Mouse (Mus musculus) spleen, embryonic (tissue): Measurements from ENCODE around the gene Olfm4.

ENCODE experiments used
- CTCF ChIA-PET: fragments of 350-600 bp; sonication (Branson Sonifier 250); formaldehyde crosslinking; loops from one replicate; lab custom pipeline; 2022; lab: Charles Lee

Gene Olfm4

DNA sequence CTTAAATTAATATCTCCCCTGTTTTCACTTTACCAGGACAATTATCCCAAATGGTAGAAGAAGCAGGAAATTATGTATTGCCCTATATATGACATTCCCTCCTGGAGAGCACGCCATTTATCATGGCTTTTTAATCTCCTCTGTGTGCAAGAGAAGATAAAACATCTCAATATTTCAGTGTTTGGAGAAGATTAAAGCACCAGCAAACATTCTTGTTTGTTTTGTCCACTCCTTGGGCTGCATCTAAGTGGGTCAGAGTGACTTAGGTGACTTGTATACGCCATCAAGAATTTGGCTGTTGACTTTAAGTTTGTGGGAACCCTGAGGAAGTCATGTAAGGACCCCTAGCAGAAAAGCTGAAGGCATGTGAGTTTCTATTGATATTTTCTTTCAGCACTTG lies at the start of gene Olfm4:
Gene Olfm4 (plus strand): TSS at position 301 of the 400 bp plus-strand sequence.
- CTCF ChIA-PET = no interaction called here

DNA sequence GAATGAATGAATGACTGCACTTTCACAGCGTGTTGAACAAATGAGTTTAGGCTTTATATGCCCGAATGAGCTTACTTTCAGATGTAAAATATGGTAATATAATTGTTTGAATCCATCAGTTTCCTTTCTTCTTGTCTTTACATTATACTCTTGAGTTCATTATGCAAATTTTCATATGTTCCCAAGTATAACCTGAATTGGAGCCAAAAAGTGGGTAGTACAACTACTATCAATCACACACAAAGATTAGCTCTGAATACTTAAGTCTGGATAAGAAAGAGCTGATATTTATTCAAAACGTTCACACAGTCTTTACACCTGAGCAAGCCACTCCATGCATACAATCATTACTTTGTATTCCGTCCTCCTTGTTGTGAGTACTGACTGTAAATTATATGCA lies 49.5 kb upstream of the Olfm4 start:
- CTCF ChIA-PET = no interaction called here

DNA sequence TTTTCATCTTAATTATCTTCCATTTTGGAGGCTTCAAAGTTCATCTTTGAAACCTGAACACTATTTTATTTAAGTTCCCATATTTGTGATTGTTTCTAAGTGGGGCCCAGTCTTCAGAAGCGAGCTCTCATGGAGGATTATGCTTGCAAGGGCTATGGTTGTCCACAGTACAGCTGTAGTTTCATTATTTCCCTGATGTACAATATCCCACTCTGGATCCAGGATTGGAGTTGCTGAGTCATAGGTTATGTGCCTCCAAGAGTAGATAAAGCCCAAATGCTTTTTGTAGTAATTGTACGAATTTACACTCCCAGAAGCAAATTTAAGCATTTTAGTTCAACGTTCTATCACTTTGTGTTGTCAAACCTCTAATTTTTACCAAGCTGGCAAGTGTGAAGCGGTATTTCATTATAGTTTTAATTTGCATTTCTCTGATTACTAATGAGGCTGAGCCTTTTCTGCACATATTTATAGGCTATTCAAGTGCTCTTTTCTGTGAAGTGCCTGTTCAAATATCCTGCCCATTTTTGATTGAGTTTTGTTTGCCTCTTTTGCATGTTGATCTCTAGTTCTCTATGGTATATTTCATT lies 46.9 kb upstream of the Olfm4 start:
- CTCF ChIA-PET = no interaction called here

DNA sequence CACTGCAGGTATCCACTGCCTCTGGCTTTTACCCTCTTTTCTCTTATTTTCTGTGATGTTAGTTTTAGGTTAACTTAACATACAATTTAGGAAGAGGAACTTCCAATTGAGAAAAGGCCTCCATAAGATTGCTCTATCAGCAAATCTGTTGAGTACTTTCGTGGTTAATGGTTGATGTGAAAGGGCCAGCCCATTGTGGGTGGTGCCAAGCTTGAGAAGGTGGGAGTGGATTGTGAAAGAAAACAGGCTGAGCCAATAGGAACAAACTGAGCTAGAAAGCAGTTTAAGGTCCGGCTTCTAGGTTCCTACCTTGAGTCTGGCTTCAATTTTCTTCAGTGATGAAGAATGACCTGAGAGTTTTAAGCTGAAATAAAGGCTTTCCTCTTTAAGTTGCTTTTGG lies 38.0 kb upstream of the Olfm4 start:
- CTCF ChIA-PET = no interaction called here

DNA sequence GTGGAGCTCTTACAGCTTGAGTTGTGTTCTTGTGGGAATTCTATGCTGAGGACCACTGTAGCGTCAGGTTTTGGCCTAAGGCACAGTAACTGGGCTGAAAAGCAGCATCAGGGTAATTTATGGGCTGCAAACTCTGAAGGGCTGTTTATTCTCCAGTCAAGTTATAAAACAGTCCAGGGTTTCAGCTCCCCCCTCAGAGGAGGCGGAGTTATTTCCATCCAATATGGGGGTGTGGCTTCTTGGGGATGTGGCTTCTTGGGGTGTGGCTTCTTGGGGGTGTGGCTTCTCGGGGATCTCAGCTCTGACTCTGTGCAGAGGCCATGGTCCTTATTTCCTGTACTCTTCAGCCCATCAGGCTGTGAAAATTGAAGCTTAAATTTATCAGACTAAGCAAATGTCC lies 28.2 kb upstream of the Olfm4 start:
- CTCF ChIA-PET = no interaction called here

DNA sequence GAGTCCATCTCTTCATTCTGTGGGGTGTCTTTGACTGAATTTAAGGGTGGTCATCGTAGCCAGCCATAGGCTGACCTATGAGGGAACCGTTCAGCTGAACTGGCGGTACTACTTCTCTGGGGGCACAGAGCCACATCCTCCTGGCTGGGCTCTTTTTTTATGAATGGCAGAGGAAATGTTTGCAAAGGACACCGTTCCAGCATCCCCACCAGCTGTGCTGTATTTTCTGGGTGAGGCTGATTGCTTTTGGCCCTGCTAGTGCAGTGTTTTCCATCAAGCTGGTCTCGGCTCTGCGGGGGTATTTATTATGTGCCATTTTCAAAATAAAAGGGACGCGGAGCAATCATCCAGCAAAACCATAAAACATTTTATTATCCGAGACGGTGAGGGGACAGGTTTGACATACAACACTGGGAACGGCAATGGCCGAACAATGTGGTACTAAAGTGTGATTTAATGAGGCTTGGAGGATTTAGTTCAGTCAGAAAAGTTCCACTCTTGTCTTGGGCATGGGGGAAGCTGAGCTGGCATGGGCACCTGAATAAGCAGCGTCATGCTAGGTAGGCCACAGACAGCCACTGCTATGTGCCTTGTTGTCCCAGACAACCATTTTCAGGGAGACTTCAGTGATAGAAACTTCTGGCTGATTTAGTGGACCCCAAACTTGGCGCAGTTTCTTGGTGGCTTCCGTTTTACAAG lies 25.9 kb upstream of the Olfm4 start:
- CTCF ChIA-PET = no interaction called here

DNA sequence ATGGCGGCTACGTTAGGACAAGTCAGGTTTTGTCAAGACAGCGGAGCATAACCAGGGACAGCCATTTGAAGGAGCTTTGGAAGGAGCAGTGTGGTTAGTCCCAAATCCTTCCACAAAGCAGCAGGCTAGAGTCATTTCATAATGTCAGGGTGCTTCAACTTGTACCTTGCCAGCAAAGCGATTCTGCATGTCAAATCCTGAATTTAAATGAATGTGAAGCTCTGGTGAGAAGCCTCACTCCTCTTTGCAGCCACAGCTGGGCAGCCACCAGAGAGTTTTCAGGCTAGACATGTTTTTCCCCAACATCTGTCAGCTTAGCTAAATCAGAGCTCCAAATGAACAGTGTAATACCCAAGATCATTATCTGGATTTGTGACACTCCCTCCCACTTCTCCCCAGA lies 22.7 kb upstream of the Olfm4 start:
- CTCF ChIA-PET = no interaction called here

DNA sequence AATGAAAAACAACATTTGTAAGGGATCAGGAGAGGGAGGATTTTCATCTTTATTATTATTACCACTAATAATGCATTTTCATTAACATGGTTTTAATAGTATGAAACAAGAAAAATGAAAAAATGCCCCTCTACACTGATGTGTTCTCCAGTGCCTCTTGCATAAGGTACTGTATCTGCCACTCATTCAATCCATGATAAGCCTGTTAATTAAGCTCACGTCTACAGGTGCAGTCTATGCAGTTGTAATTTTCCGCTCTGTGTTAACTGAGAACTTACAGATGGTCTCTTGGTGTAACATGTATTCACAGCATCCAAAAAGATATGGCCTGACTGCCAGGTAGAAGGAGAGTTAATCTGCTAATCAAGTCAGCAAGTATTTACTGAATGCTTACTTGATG lies 22.3 kb upstream of the Olfm4 start:
- CTCF ChIA-PET = no interaction called here

DNA sequence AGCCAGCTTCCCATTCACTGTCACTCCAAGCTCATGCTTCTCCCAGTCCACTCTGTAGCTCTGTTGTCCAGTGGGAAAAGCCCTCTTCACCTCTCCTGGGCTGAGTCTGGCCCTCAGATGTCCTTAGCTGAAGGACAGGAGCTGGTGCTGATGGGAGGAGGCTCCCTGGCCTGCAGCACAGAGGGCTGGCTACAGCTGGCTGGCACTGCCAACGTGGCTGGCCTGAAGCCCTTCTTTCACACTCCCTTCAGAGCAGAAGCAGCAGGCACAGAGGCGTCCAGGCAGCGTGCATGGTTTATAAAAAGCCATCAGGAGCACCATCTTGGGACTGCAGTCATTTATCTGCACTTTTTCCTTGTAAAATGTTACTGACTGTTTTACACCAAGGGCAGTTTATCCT lies 13.7 kb upstream of the Olfm4 start:
- CTCF ChIA-PET = no interaction called here

DNA sequence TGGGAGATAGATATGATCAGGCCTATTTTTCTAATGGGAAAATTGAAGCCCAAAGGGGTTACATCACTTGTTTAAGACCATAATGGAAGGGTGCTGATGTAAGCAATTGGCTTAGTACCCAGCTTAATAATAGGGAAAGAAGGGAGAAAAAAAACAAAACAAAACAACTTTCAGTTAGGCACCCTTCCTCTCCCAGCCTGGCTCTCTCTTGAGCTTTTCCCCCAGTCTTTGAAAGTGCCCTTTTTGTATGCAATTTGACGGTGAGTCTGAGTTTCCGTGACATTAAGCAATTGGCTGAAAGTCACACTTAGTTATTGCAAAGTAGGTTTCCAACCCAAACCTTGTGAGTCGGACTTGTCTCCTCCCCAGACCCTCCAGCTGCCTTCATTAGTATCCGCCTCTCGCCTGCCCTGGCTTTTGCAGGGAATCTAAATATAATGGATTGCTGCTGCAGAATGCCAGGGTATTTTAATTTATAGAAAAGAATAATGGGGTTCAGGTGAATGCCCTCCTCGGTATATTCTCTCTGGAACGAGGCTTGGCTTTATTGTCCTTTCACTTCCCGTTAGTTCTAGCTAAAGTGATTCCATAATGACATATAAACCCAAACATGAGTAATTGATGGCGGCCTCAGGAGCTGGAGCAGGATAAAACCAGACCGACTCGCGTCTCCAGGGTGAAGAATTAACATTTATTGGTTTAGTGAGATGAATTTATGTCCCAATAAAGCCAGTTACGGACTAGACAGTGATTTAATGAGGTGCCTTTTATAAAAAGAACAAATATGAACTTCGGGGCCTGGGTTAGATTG lies 12.7 kb upstream of the Olfm4 start:
- CTCF ChIA-PET = no interaction called here

DNA sequence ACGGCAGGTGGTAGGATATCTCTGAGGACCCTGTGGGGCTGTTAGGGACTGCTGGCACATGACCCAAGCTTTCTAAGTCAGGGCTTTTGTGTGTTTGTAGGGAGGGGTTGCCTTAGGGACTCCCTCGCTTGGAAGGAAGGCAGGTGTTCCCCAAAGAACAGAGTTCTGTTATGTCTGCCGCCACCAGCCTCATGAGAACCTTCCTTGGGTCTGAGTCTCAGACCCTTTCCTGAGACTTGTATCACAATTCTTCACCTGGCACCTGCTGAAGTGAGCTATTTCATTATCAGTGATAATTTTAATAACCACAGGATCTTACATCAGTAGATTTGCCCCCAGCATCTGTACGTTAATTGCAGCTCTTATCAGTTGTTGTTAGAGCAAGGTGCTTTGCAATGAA lies 2.4 kb upstream of the Olfm4 start:
- CTCF ChIA-PET = no interaction called here

DNA sequence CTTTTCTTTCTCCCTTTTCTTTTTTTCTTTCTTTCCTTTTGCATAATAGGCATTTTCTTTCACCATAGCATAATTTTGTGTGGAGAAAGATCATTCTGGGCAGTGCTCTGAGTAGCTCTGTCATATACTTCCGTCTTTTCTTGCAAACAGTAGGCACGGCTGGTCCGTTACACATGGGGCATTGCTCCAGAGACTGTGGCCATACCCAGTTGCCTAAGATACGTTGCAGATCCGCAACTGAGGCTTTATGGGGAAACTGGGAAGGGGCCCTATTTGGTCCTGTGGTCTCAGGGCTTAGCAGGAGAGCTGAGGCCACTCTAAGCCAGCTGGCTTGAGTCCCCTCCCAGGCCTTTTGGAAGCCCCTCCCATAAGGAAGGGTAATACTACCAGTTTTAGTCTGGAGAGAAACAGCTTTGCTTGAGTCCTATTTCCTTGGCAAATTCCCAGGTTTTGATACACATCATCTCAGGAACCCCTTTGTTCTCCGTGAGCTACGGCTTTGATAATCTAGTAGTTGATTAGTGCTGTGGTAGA lies 1.3 kb downstream of the Olfm4 start:
- CTCF ChIA-PET = no interaction called here

DNA sequence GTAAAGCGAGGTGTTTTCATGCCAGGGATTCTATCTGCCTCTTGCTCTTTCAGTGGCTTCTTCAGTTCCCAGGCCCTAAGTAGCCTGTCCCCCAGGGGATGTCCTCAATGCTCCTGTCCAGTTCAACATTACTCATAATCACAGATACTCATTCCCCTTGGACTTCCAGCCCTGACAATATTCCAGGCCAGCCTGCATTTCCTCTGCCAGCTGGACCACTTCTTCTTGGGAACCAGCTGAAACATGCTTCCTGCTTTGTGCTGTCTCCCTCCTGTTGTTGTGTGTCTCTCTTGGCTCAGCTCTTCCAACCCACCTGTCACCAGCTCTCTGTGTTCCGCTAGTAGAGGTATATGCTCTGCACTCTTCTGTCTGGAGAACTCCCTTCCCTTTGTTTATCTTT lies 1.8 kb downstream of the Olfm4 start:
- CTCF ChIA-PET = no interaction called here

DNA sequence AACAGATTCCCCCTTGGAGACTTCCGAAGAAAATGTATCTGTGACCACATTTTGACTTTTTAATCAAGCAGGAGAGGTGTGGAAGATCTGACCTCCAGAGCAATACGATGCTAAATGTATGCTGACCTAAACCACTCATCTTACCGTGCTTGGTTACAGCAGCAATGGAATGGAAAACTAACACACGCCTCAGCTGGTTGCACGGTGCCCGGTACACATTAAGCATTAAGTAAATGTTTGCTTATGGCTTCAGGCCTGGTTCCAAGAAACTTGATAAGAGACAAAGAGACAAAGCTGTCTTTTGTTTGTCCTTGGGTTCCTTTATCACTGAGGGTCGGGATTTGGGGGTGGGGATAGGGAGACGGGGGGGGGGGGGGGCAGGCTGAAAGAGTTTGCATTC lies 3.0 kb downstream of the Olfm4 start:
- CTCF ChIA-PET = no interaction called here

DNA sequence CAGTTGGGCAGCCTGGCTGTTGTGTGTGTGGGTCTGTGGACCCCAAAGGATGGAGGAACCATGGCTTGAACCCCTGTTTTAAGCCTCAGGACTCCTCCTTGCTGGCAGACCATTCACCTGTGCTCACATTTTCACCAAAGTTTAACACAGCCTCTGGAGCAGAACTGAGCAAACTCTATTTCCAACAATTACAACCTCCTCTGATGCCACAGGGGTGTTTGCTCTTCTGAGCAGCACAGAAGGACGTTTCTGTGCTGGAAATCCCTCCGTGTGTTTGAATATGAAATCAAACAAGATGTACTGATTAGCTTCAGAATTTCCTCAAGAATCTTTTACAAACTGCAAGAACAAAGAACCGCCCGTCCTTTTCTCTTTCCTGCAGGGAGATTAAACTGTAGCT lies 5.9 kb downstream of the Olfm4 start:
- CTCF ChIA-PET = interaction anchor here (0.6 kb wide), 1 partner anchor 267 kb away, joined by 3 read pairs; no protein-coding TSS in a partner anchor

DNA sequence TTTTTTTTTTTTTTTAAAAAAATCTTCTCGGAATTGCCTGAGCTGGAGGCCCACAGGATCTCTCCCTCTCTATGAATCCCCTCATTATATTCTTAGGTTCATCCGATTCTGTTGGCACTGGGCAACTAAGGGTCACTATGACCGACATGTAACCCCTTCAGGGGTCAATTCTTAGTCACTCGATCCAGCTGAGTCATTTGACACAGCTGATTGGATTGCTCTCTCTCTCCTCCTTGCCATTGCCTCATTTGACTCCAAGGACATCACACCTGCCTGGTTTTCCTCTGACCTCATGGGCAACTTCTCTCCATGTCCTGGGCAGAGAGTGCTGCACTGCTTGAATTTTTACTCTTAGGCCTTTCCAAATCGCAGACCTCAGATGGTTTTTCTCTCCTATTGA lies 6.7 kb downstream of the Olfm4 start:
- CTCF ChIA-PET = interaction anchor here (0.6 kb wide), 1 partner anchor 266 kb away, joined by 3 read pairs; no protein-coding TSS in a partner anchor

DNA sequence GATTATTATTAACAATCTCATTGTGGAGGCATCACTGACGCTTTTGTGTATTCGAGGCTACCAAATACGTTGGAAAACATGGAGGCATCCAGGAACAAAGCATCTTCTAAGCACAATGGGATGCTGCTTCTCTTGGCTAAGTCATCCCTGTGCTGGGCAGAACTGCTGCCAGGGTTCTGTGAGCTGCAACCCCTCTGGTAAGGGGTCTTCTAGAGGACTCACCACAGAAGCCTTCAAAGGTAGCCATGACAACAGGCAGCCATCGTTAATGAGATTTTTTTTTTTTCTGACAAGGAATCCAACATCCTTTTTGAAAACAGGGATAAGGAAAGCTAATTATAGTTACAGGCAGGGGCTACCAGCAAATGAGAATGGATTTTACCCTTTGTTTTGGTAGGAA lies 13.7 kb downstream of the Olfm4 start:
- CTCF ChIA-PET = no interaction called here

DNA sequence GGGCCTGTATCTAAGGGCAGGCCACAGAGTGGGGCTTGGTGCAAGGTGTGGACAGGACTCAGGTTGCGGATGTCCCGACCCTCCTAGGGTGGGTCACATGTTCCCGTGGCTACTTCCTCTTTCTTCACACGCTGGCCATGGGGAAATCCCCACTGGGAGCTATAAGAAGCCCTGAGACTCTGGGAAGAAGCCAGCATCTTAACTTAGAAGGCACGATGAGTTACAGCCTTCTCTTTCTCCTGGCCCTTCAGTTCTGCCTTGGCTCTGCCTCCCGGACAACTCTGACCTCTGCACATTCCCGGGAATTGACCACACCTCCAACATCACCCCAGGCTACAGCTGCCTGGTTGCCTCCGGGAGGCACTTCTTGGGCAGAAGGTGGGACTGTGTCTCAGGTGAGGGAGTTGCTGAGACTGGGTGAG lies 16.2 kb downstream of the Olfm4 start:
- CTCF ChIA-PET = interaction anchor here (0.6 kb wide), 1 partner anchor 103 kb away, joined by 5 read pairs; no protein-coding TSS in a partner anchor

DNA sequence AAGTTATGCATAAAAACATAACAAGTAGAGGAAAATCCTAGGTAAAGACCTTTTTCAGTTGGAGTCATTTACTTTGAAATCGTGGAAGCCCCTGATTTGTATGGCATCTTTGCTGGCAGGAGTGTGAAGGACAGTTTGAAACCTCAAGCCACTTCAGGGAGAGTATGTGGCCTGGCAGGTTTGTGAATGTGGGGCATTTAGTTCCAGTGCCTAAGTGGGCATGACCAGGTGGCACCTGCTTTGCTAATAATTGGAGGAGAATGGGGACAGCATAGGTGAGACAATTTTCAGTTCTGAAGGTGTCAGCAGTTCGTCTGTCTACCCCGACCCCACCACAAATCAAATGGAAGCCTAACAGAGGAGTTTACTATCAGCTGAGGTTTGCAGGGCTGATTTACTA lies 23.8 kb downstream of the Olfm4 start:
- CTCF ChIA-PET = no interaction called here

DNA sequence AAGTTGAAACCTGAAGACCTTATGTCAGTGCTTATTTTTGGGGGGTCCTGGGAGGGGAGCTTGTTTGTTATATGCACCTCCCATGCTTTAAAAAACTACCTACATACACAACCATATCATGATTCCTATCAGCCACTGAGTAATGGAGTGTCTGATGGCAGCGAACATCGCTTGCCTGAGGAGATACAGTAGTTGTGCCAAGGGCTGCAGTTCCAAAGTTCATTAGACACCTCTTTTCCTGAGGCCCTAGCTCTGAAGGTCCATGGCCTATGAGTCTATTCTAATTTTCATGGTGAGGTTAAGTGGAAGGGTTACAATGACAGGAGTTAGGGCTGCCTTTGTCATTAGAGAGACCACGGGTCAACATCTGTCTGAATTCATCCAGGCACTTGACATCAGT lies 26.5 kb downstream of the Olfm4 start:
- CTCF ChIA-PET = no interaction called here

DNA sequence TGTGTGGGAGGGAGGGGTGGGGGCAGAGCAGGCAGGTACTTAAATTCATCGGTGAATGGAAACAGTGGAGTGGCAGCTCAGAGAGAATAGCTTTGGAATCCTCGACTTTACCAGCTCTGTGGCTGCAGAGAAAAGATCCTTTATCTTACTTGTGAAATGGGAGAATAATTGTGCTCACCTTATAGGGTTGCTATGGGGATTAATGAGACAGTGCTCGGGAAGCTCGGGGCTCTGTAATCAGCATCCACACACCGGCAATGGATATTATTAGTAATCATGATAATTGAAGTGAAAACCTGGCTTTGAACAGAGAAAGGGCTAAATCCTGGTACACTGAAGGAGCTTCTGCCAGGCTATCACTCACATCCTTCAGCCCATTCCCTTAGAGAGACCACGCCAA lies 31.1 kb downstream of the Olfm4 start:
- CTCF ChIA-PET = no interaction called here

DNA sequence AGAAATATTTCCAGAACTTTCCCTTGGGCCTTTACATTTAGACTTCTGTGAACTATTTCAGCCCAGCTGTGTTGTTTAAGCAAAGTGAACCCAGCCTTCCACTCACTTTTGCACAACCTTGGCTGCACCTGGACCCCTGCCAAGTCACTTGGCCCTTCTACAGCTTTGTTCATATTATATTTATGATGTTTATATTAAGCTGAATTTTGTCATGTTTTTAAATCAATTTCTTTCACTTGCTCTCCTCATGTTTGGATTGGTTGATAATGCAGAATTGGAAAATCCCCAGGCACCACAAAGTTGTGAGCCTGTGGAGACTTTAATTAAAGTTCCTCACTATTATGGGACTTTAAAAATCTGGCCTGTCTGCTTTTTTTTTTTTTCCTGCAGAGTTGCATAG lies 32.2 kb downstream of the Olfm4 start:
- CTCF ChIA-PET = no interaction called here

DNA sequence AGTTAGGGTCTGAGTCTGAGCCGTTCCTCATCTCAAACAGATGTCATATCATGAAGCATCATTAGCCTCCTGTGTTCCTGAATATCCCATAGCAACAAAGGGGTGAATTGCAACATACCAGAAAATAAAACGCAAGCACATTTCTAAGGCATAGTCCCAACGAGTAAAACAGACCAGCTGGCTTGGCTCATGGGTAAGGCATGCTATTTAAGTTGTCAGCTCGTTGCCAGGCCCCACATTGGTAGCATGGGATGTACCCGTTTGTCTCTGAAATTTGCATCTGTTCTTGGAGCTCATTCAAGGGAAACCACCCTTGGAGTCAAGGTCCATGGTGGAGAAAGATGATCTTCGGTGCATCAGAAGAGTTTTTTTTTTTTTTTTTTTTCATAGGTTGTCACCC lies 42.2 kb downstream of the Olfm4 start:
- CTCF ChIA-PET = no interaction called here
